Mouse (Mus musculus): ENCODE data around the gene Hist1h3g.

The Hist1h3g gene

DNA sequence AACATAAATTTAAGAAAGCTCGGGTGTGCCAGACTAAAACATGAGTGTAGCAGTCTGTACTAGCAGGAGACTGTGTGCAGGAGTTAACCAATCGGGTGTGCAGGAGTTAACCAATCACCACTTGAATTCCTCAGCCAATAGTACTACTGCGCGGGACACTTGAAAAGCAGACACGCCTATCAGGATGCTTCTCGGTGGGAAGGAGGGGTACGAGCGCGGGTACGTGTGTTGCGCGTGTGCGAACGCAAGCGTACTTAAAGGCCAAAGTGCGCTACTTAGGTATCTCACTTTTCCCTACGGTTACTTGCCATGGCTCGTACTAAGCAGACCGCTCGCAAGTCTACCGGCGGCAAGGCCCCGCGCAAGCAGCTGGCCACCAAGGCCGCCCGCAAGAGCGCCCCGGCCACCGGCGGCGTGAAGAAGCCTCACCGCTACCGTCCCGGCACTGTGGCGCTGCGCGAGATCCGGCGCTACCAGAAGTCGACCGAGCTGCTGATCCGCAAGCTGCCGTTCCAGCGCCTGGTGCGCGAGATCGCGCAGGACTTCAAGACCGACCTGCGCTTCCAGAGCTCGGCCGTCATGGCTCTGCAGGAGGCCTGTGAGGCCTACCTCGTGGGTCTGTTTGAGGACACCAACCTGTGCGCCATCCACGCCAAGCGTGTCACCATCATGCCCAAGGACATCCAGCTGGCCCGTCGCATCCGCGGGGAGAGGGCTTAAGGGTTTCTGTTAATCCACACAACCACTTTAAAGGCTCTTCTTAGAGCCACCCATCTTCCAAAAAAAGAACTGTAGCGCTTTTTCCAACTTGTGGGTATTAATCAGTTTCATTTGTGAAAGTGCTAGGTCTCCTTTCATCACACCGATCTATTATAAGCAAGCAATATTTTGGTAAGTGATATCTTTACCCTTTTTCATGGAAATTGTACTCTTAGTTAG lies at the start of gene Hist1h3g:
Hist1h3g (plus strand) TSS at position 286 of the 939 bp plus-strand sequence.
- peak; percentile 83 for DNase-seq (ENCODE audit: extremely low read depth, low read depth, low spot score)

DNA sequence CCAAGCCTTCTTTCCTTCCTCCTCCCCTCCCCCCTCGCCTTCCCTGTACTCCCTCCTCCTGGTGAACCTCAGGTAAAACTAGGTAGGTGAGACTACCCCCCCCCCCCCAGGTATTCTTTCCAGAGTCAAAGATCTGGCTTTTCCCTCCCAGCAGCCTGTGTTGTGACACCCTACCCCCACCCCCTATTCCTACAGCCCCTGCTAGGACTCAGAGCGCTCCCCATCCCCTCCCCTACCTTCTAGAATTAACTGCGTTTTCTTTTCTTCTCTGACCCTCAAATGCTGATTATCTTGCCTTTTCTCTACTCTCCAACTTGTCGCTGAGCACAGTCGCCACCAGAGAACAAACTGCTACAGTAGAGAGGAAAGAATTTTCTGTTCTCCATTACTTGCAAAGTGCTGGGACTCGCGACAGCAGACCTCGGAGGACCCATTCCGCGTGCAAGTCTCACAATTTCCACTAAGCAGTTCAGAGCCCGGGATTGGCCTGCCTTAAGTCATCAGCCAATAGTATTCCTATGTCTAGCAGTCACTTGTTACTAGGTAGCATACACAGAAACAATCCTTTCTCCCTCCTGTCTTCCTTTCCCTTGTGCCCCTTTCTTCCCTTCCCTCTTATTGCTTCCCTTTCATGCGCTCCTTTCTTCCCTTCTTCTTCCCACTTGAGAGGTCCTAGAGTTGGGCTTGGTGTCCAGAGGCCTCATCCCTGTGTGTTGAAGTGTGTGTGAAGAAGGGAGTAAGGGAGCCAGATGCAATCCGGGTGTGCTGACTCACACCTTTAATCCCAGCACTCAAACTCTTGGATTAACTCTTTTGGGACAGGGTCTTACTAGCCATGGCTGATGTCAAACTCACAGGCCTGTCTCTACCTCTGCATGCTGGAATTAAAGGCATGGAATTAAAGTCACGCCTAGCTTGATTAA lies 46.6 kb upstream of the Hist1h3g start, which contains the start of gene Btn2a2:
Btn2a2 (minus strand) TSS at position 458 of the 923 bp plus-strand sequence.
- DNase-seq (ENCODE audit: extremely low read depth, low read depth, low spot score) = no peak

DNA sequence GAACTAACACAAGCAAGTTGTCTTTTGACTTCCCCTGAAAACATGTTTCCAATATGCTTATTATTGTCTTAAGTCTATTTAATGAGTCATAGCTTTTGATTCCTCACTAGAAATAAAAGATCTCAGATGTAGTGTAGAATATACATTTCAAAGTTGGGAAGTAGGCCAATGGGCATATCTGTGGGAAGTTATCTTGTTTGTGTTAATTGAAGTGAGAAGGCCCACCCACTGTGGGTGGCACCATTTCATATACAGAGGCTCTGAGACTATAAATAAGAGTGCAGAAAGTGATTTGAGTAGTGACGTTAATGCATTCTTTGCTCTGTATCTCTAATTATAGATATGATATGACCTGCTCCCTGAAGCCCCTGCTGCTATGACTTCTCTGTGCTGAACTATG lies 44.4 kb upstream of the Hist1h3g start:
- no peak for DNase-seq (ENCODE audit: extremely low read depth, low read depth, low spot score)

DNA sequence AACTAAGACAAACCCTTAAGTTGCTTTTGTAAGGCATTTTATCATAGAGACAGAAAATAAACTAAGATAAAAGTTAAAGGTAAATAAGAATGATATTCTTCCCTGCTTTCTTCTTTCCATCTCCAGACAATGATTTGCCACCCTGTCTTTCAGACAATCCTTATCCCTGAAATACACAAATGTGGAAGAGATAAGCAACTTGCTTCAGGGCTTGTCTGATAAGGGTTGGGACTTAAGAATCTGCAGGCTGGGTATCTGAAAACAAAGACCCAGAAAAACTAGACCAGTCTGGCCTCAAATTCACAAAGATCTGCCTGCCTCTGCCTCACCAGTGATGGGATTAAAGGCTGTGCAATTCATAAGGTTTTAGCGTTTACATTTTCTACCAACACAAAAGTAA lies 44.0 kb upstream of the Hist1h3g start:
- no peak for DNase-seq (ENCODE audit: extremely low read depth, low read depth, low spot score)

DNA sequence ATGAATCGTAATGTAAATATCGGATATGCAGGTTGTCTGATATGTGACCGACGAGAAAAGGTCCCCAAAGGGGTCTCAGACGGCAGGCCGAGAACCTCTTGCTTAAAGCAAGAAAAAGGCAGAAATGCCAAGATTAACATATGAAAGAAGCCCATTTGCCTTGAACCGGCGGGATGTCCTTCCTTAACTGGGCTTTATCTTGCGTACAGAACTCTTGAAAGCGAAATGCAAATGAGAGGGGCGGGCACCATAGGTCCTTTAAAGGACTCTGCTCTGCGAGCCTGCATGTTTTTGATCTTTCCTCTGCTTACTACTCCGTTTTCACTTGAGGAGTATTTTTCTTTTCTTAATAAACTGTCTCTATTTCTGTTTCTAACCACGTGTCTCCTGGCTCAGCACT lies 43.2 kb upstream of the Hist1h3g start:
- no peak for DNase-seq (ENCODE audit: extremely low read depth, low read depth, low spot score)

DNA sequence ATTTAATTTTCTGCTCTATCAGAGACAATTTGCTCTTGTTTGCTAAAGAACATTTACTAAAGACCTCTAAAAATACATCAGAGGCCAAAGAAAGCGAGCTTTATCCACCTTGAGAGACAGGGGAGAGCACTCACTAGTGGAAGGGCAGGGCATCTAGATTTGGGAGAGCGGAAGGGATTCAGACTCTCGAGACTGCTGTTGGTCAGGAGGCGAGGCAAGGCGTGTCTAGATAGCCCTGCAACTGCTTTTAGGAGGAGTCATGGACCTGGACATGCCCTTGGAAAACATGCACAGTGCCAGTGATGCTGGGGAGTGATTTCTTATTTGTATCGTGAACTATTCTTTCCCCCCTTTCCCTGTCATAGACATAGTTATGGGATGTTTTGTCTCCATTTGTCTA lies 39.7 kb upstream of the Hist1h3g start:
- no peak for DNase-seq (ENCODE audit: extremely low read depth, low read depth, low spot score)

DNA sequence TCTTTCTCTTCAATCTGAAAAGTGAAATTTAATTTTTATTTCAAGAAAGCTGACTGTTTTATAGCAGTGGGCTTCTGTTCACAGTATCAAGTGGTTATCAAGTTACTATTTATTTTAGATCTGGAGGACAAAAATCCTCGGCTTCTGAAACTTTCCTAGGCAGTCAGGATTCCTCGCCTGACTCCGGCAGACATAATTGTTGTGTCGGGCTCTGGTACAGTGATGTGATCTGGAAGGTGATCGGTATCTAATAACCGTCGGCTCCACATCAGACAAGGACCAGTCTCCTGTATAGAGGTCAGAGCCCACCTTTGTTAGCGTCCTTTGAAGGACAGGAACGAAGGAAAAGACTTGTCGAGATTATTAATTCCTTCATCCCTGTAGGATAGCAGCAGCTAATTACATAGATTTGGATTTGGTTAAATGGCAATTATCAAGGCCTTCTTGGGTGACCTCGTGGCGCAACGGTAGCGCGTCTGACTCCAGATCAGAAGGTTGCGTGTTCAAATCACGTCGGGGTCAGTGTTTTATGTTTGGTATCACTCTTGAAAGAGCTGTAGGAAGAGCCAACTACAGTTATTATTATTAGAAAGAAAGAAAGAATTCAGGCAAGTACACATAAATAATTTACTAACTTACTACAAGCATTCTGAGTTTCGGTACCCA lies 37.4 kb upstream of the Hist1h3g start:
- no peak for DNase-seq (ENCODE audit: extremely low read depth, low read depth, low spot score)

DNA sequence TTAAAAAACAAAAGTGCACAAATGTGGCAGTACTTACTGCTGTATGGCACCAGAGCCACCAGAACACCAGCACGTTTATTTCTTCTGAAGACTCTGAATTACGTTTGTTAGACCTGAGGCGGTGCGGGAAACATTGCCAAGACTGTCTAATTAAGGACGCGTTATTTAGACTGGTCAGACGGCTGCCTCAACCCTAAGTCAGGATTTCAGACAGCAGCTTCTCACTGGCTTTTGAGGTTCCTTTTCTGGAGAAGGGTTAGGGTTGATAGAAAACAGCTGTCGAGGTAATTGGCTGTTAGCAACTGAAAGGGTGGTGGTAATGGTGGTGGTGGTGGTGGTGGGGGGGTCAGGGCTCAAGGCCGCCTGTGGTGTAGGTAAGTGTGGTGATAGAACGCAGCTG lies 36.6 kb upstream of the Hist1h3g start:
- DNase-seq (ENCODE audit: extremely low read depth, low read depth, low spot score) = no peak

DNA sequence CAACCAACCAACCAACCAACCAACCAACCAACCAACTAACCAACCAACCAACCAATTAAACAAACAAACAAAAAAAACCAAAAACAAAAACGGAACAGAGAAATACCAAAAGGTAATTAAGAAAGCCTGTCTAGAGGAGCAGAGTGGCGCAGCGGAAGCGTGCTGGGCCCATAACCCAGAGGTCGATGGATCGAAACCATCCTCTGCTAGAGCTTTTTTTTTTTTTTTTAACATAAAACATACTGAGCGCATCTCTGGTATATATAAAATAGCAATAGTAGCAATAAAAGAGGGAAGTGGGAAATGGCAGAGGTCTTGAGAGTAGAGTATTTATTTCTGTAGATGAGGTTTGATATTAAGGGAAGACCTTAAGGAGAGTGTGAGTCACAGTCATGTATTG lies 35.3 kb upstream of the Hist1h3g start:
- DNase-seq (ENCODE audit: extremely low read depth, low read depth, low spot score) = no peak

DNA sequence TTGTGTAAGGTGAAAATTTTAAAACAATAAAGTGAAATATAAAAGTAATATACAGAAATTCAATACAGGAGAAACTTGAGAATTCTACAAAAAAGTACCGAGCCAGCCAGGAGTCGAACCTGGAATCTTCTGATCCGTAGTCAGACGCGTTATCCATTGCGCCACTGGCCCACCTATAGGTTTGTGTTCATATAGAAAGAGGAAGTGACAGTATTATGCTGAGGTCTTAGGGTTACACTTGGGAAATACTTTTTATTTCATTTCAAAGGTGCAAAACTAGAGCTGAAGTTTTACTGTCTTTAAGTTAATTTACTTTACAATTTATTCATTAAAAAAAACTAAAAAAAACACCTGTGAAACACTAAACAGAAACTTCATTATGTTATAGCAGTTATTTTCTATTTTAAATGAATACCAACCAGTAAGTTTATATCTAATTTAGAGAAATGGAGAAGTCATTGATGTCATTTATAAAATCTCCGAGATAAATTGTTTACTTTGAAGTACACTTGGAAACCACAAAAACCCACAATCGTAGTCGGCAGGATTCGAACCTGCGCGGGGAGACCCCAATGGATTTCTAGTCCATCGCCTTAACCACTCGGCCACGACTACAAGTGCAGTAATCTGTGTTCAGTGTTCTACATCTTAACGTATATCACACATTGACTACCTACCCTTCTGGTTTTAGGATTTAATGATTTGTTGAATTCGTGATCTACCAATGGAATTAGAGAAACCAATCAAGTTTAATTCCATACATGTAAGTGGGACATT lies 34.6 kb upstream of the Hist1h3g start:
- no peak for DNase-seq (ENCODE audit: extremely low read depth, low read depth, low spot score)

DNA sequence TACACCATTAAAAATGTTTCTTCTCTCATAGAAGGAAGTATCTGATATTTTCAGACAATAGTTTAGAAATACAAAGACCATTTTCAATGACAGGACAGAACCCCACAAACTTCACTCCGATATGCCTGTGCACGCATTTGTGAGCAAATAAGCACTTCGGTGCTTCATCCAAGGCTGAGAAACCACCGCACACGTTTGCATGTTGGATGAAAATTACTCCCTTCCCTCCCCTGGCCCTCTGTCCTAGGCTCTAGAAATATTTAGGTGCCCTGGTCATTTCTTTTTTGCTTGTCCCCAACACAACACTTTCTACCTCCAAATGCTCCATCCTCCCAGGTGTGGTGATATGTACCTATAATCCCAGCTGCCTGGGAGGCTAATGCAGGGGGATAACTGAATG lies 33.7 kb upstream of the Hist1h3g start:
- no peak for DNase-seq (ENCODE audit: extremely low read depth, low read depth, low spot score)

DNA sequence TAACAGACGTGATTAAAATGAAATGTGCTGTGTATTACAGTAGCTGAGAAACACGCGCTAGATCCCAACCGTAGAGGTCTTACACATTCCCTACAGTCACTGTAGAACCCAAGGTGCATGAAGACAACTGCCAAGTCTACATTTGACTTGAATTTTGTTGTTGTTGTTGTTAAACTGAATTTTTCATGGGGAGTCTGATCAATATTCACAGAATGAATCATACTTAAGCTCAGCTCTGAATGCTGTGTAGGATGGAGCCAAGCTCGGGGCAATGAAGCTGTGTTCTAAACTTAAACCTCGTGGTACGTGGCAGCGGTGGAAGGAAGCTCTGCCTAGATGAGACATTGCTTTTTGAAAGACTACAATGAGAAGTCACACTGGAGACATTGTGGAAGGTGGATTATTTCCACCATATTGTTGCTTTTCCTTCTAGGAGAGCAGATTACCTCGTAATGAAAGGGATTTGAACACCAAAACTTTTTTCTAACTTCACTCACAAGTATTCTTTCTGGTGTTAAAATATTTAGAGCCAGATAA lies 33.1 kb upstream of the Hist1h3g start:
- no peak for DNase-seq (ENCODE audit: extremely low read depth, low read depth, low spot score)

DNA sequence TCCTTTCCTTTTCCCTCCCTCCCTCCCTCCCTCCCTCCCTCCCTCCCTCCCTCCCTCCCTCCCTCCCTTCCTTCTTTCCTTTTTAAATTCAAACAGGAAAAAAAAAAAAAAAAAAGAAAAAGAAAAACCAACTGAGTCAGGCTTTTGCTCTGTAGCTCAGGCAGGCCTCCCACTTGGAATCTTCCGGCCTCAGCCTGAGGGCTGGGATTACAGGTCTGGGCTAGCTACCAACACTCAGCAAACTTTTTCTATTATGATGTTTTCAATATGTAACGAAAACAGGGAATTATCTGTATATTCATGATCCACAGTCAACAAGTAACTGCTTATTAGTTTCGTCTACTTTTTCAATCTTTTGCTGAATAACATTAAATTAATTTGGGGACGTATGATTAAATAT lies 32.3 kb upstream of the Hist1h3g start:
- no peak for DNase-seq (ENCODE audit: extremely low read depth, low read depth, low spot score)

DNA sequence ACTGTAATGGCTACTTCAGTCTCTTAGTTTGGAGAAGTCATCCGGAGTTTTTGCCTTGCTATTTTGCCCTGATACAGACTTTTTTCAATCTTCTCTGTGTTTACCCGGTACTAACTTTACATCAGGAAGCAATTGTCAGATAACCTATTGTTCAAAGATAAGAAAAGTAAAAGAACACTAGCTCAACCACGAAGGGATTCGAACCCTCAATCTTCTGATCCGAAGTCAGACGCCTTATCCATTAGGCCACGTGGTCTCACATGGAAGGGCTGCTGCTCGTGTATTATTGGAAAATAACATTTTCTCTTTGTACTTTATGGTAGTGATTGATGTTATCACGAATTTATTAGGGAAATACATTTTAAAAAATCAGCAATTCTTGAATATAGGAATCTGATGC lies 31.4 kb upstream of the Hist1h3g start:
- no peak for DNase-seq (ENCODE audit: extremely low read depth, low read depth, low spot score)

DNA sequence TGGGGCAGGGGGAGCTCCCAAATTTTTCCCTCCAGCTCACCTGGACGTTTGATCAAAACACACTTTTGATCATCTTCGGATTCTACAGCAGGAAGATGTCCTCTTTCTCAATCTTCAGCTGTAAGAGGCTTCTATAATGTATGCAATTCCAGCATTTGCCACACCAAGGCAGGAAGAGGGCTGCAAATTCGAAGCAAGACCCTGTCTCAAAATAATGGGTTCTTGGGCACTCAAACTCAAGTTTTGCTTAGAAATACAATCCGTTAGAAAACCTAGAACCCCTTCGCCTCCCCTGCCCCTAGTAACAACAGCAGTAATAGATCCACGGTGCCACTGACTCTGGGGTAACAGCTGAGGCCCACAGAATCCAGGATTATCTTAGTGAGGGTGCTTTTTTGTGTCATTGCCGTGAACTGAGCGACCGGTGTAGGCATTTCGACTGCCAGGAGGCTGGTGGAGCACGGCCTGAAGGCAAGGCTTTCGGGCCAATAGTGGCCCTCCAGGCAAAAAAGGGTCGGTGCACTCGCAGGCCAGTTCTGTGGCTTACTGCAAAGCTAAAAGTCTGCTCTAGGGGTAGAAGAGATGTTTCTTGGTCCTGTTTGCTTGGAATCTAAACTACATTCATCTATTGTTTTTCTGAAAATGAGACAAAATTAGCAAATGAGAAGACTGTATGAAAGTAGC lies 29.4 kb upstream of the Hist1h3g start:
- no peak for DNase-seq (ENCODE audit: extremely low read depth, low read depth, low spot score)

DNA sequence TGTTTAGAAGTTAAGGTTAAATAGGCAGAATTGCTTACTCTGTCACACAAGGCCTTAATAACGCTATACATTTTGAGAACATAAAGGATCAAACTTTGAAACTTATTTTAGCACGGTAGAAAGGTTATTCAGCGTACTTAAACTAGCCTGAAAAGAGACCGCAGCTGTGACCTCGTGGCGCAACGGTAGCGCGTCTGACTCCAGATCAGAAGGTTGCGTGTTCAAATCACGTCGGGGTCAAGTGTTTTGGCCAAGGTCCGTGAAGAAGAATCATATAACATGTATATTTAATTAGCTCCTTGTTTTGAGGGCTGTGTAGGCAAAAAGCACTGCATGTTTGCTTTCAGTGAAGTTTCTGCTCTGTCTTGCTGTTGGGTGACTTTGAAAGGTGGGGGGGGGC lies 28.9 kb upstream of the Hist1h3g start:
- no peak for DNase-seq (ENCODE audit: extremely low read depth, low read depth, low spot score)

DNA sequence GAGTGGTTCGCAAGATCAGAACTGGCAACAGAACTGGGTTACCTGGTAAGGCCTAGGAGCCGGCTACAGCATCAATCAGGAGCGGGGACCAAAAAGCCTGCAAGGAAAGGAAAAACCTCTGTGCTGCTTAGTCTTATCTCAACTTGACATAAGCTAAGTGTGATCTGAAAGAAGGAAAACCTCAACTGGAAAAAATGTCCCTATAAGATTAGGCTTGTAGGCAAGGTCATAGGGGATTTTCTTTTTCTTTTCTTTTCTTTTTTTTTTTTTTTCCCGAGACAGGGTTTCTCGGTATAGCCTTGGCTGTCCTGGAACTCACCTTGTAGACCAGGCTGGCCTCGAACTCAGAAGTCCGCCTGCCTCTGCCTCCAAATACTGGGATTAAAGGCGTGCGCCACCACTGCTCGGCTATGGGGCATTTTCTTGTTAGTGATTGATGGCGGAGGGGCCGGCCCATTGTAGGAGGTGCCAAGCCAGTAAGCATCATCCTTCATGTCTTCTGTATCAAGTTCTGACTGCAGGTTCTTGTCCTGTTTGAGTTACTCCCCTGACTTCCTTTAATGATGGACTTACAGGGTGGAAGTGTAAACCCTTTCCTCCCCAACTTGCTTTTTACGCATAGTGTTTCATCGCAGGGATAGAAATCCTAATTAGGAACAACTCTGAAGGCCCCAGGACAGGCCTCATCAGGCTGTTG lies 28.3 kb upstream of the Hist1h3g start:
- DNase-seq (ENCODE audit: extremely low read depth, low read depth, low spot score) = no peak

DNA sequence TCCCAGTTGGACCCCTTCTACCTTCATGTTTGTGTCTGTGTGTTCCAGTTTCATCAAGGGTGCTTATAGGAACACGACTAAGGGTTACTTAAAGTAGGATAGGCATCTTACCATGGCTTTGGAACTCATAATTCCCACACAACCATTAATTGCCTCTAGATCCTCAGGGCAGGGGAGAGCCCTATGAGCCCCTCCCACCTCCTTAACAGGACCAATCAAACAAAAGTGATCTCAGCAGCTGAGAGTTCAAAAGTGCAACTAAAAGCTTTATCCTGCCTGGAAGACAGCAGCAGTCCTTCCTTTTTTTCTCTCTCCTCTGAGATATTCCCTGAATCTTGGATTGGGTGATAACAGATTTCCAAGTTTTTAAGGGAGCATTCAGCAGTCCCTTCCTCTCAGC lies 25.1 kb upstream of the Hist1h3g start:
- no peak for DNase-seq (ENCODE audit: extremely low read depth, low read depth, low spot score)

DNA sequence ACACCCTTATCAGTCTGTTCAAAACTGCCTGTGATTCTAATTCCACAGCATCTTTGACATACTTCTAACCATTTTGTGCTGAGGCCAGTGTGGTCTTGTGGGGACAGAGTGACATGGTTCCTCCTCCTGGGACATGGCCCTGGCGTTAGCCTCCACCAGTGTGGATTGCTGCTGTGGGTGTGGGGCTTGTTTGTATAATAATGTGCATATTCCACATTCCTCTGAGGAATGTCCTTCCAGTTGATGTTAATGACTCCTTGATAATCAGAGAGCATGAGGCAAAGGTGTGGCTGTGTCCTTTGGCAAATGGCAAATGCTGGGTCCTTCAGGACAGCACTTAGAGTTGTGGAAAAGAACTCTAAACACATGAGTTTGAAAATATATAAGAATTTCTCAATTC lies 21.7 kb upstream of the Hist1h3g start:
- no peak for DNase-seq (ENCODE audit: extremely low read depth, low read depth, low spot score)
